Mouse (Mus musculus) CH12.LX (cell line): ENCODE results near the gene Me3.

Experiments used
- CTCF ChIP-seq, 2 experiments: IDR thresholded peaks in 1 of 2; conservative IDR thresholded peaks in 1 of 2; 2 replicates each; pipeline ENCODE4 v1.5.1; 2011 to 2012; ENCODE audit warnings: low read depth in 2 of 2, low read length in 2 of 2, improper control_type of control experiment in 1 of 2, inconsistent platforms in 1 of 2, mild to moderate bottlenecking in 1 of 2, moderate library complexity in 1 of 2
- ETS1 ChIP-seq: conservative IDR thresholded peaks from 2 replicates; pipeline ENCODE4 v1.6.1; 2012; ENCODE audit warnings: low read depth, mild to moderate bottlenecking, inconsistent platforms, low read length, improper control_type of control experiment, moderate library complexity
- HCFC1 ChIP-seq: IDR thresholded peaks from 2 replicates; pipeline ENCODE4 v1.6.1; 2012; ENCODE audit warnings: low read depth, mild to moderate bottlenecking, inconsistent platforms, low read length, improper control_type of control experiment
- JUN ChIP-seq: IDR thresholded peaks from 2 replicates; pipeline ENCODE4 v1.6.1; 2011; ENCODE audit warnings: low read depth, mild to moderate bottlenecking, low read length, improper control_type of control experiment, moderate library complexity; ENCODE audit not compliant: insufficient read depth
- MAFK ChIP-seq: IDR thresholded peaks from 2 replicates; pipeline ENCODE4 v1.6.1; 2011; ENCODE audit warnings: low read length, improper control_type of control experiment; ENCODE audit not compliant: insufficient replicate concordance
- MAZ ChIP-seq: IDR thresholded peaks from 2 replicates; pipeline ENCODE4 v1.6.1; 2012; ENCODE audit warnings: low read depth, mild to moderate bottlenecking, inconsistent platforms, low read length, improper control_type of control experiment, moderate library complexity
- POLR2A ChIP-seq: IDR thresholded peaks from 2 replicates; pipeline ENCODE4 v1.6.1; 2011; ENCODE audit warnings: low read depth, mild to moderate bottlenecking, improper control_type of control experiment, low read length
- POLR2AphosphoS2 ChIP-seq: IDR thresholded peaks from 2 replicates; pipeline ENCODE4 v1.6.1; 2011; ENCODE audit warnings: low read depth, low read length, improper control_type of control experiment
- RAD21 ChIP-seq: IDR thresholded peaks from 2 replicates; pipeline ENCODE4 v1.6.1; 2011; ENCODE audit warnings: low read depth, mild to moderate bottlenecking, low read length, improper control_type of control experiment, moderate library complexity
- SIN3A ChIP-seq: IDR thresholded peaks from 2 replicates; pipeline ENCODE4 v1.6.1; 2012; ENCODE audit warnings: low read length, improper control_type of control experiment, inconsistent platforms
- USF2 ChIP-seq: conservative IDR thresholded peaks from 2 replicates; pipeline ENCODE4 v1.6.1; 2011; ENCODE audit warnings: low read depth, low read length, improper control_type of control experiment
- ZKSCAN1 ChIP-seq: IDR thresholded peaks from 2 replicates; pipeline ENCODE4 v1.6.1; 2012; ENCODE audit warnings: low read depth, inconsistent platforms, low read length, improper control_type of control experiment, borderline replicate concordance

GRCm38 (mm10) chr7:89775848-89776247 is 143.7 kb downstream of the Me3 start:
- TF ChIP-seq CTCF (conservative IDR thresholded peaks at IDR 0.05 in 1 of 2, IDR thresholded peaks at IDR 0.05 in 1 of 2; ENCODE audit: low read depth in 2 of 2, low read length in 2 of 2) = no peak
- TF ChIP-seq POLR2A = no peak
- no peak for TF ChIP-seq MAZ
- no peak for TF ChIP-seq RAD21
- no peak for TF ChIP-seq HCFC1
- no peak for TF ChIP-seq POLR2AphosphoS2
- no peak for TF ChIP-seq JUN
- TF ChIP-seq MAFK = no peak
- TF ChIP-seq SIN3A = no peak
- no peak for TF ChIP-seq USF2
- no peak for TF ChIP-seq ETS1
- TF ChIP-seq ZKSCAN1 = no peak
